Mouse (Mus musculus): ENCODE data around the gene Olfr805.

Gene Olfr805

GRCm38 (mm10) chr10:129729275-129729674 lies at the start of gene Olfr805:
Olfr805 (minus strand) TSS chr10:129729375.
- DNase-seq: no peak

GRCm38 (mm10) chr10:129778123-129778522 lies 48.9 kb upstream of the Olfr805 start:
- no peak for DNase-seq

- no peak for DNase-seq
These were observed 45.2 kb upstream of the Olfr805 start, which contains the start of gene Olfr809 for GRCm38 (mm10) chr10:129774338-129774737. Olfr809 (plus strand) TSS chr10:129774638.

- no peak for DNase-seq
These were observed 36.0 kb upstream of the Olfr805 start, which contains the start of gene Olfr808 for GRCm38 (mm10) chr10:129765182-129765581. Olfr808 (plus strand) TSS chr10:129765482.

- DNase-seq: no peak
These were observed 28.5 kb upstream of the Olfr805 start, which contains the start of gene Olfr807 for GRCm38 (mm10) chr10:129757693-129758092. Olfr807 (minus strand) TSS chr10:129757793.

- no peak for DNase-seq
These were observed 12.6 kb upstream of the Olfr805 start, which contains the start of gene Olfr806 for GRCm38 (mm10) chr10:129741821-129742220. Olfr806 (minus strand) TSS chr10:129741921.

GRCm38 (mm10) chr10:129702910-129703309 lies 26.3 kb downstream of the Olfr805 start, which contains the start of gene Olfr804:
Olfr804 (plus strand) TSS chr10:129703210.
- DNase-seq: no peak

GRCm38 (mm10) chr10:129694186-129694585 lies 35.0 kb downstream of the Olfr805 start, which contains the start of gene Olfr803:
Olfr803 (minus strand) TSS chr10:129694286.
- no peak for DNase-seq

GRCm38 (mm10) chr10:129688069-129688468 lies 41.1 kb downstream of the Olfr805 start, which contains the start of gene Olfr802:
Olfr802 (minus strand) TSS chr10:129688169.
- DNase-seq: no peak

GRCm38 (mm10) chr10:129673765-129674164 lies 55.4 kb downstream of the Olfr805 start, which contains the start of gene Olfr801:
Olfr801 (minus strand) TSS chr10:129673865.
- no peak for DNase-seq
